Mouse (Mus musculus) erythroblast, embryonic 14.5 days (primary cell): ENCODE measurements at regions not wholly inside any gene's neighbourhood (a gene's known extent, or its start where the extent isn't known, plus 50 kb on each side); places are given as distances from the start of the nearest gene placed in this dataset.

Experiments
- H3K27me3 ChIP-seq: 2 replicates; pipeline ENCODE4 v1.6.1; 2012; ENCODE audit warnings: inconsistent platforms; ENCODE audit not compliant: control insufficient read depth
- H3K36me3 ChIP-seq: 2 replicates; pipeline ENCODE4 v1.6.1; 2012; ENCODE audit warnings: mild to moderate bottlenecking, inconsistent platforms; ENCODE audit not compliant: control insufficient read depth
- H3K4me1 ChIP-seq: 2 replicates; pipeline ENCODE4 v1.6.1; 2012; ENCODE audit warnings: inconsistent platforms; ENCODE audit not compliant: control insufficient read depth
- H3K4me3 ChIP-seq: replicated peaks from 2 replicates; pipeline ENCODE3; 2012; ENCODE audit warnings: moderate library complexity, mild to moderate bottlenecking, inconsistent platforms
- H3K9me3 ChIP-seq: 2 replicates; pipeline ENCODE4 v1.6.1; 2012; ENCODE audit warnings: low read length, inconsistent platforms, mixed read lengths; ENCODE audit not compliant: control insufficient read depth
- GATA1 ChIP-seq: IDR thresholded peaks from 2 replicates; pipeline ENCODE4 v1.6.1; 2012; ENCODE audit warnings: low read length, inconsistent platforms, mixed read lengths
- TAL1 ChIP-seq: IDR thresholded peaks from 3 replicates; pipeline ENCODE4 v1.6.1; 2012; ENCODE audit warnings: low read length, inconsistent platforms, mixed read lengths

DNA sequence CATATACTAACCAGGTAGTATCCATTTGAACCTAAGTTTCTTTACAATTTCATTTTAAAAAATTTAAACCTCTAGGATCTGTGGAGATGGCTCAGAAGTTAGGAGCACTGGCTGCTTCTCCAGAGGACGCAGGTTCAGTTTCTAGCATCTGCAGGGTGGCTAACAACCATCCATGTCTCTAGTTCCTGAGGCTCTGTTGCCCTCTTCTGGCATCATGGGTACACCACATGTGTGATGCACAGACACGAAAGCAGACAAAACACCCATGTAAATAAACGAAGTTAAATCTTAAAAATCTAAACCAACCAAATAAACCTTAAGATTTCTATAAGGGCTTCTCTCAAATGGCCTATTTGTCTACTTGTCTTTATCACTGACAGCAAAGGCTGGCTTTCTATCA, 157.6 kb upstream of the Nr5a2 start:
- no peaks in the 10 kb centered on the region for H3K27me3 ChIP-seq
- no peaks in the 10 kb centered on the region for H3K9me3 ChIP-seq
- H3K4me1 ChIP-seq, result no peaks in the 10 kb centered on the region
- TF ChIP-seq GATA1, result no peak
- H3K36me3 ChIP-seq, result no peaks in the 10 kb centered on the region
- no peak overlapping the region for H3K4me3 ChIP-seq

DNA sequence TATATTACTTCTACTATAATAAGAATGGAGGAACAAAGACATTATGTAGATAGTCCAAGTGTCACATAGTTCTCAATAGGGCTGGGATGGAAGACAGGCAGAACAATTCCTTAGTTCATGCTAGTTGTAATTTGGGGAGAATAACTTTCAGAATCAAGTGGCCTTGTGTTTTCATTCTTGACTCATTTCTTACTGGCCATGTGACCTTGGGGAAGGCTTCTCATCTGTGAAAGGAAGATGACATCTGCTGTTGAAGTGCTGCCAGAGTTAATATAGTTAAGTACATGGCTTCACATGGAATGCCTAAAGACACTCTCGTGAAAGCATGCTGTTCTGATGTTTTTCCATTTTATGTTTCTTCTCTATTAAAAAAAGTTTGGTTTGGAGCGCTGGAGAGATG, 146.2 kb upstream of the Nr5a2 start:
- H3K4me1 ChIP-seq, result no peaks in the 10 kb centered on the region
- H3K4me3 ChIP-seq, result no peak overlapping the region
- H3K36me3 ChIP-seq, result no peaks in the 10 kb centered on the region
- no peaks in the 10 kb centered on the region for H3K9me3 ChIP-seq
- TF ChIP-seq GATA1 (no peak), TAL1 (no peak)
- no peaks in the 10 kb centered on the region for H3K27me3 ChIP-seq

DNA sequence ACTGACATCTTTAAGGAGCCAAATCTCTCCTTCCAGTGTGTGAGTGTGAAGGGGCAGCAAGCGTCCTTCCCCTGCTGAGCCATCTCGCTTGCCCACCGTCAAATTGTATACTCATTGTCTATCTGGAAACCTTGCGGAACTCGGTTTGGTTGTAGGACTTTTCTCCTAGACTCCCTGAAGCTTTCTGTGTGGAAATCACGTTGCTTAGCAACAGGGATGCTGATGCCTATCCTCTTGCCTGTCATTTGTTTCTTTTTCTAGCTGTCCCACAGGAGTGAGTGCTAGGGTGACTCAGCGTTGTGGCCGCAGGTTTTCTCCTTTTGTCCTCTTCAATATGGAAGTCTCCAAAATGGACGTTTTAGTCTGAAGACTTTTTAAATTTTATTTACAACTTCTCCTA, 131.5 kb upstream of the Nr5a2 start:
- TF ChIP-seq GATA1, result no peak
- TF ChIP-seq TAL1, result no peak

DNA sequence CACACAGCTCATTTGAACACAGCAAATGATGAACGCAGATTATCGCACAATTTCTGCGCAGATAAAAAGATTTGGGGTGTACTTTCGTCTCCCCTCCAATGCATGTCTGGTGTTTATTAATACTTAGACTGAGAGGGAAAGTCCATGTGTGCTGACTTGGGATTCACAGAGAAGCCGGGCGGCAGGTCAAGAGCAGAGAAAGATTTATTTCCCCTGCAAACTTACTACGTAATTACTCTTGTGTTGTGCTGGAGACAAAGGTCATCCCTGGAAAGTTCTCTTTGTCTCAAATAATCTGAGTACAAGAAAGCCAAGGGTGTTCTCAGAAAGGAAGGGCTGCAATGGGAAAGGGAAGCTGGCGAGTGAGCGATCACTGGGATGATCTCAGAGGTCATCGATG, 127.9 kb upstream of the Nr5a2 start:
- Histone ChIP-seq H3K4me1 (no peaks in the 10 kb centered on the region), H3K27me3 (no peaks in the 10 kb centered on the region)
- TF ChIP-seq GATA1, result no peak
- no peak for TF ChIP-seq TAL1

More for the DNA sequence above, 131.5 kb upstream of the Nr5a2 start:
- no peaks in the 10 kb centered on the region for H3K9me3 ChIP-seq
- no peaks in the 10 kb centered on the region for H3K27me3 ChIP-seq
- no peaks in the 10 kb centered on the region for H3K4me1 ChIP-seq
- H3K36me3 ChIP-seq, result no peaks in the 10 kb centered on the region
- H3K4me3 ChIP-seq, result no peak overlapping the region

DNA sequence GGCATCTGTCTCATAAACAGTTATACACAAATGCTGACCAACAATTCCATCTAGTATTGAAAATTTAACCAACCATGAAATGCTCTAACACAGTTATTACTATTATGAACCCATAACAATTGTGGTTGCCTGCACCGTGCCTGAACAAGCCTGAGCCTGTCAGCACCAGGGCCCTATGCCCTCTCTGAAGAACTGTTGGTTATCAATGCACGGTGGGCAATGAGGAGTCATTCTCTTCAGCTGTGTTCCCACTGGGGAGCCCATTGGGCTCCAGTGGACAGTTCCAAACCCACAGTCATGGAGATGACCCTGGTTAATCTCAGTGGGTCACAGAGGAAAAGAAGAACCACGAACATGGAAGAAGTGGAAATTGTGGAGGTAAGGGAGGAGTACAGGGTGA, 126.5 kb upstream of the Nr5a2 start:
- no peak for TF ChIP-seq TAL1
- no peak for TF ChIP-seq GATA1
- no peaks in the 10 kb centered on the region for H3K9me3 ChIP-seq
- no peaks in the 10 kb centered on the region for H3K4me1 ChIP-seq
- H3K4me3 ChIP-seq, result no peak overlapping the region
- no peaks in the 10 kb centered on the region for H3K27me3 ChIP-seq
- H3K36me3 ChIP-seq, result no peaks in the 10 kb centered on the region

More for the DNA sequence above, 127.9 kb upstream of the Nr5a2 start:
- no peak overlapping the region for H3K4me3 ChIP-seq
- no peaks in the 10 kb centered on the region for H3K9me3 ChIP-seq
- no peaks in the 10 kb centered on the region for H3K36me3 ChIP-seq

DNA sequence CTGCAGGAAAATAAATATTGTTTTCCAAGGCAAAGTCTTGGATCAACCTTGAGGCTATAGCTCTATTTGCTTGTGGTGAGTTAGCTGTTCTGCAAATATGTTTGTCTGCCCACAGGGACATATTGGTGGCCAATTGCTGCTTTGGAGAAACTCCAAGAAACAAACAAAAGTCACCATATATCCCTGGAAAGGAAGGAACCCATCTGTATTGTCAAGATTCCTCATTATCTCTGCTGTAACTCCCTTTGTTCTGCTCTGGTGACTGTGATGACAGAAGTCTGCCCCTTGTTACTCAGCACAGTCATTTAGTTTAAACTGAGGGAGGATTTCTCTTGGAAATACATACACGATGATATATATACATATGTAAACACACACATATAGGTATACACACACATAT, 123.3 kb upstream of the Nr5a2 start:
- H3K27me3 ChIP-seq, result no peaks in the 10 kb centered on the region
- no peaks in the 10 kb centered on the region for H3K36me3 ChIP-seq
- H3K4me3 ChIP-seq, result no peak overlapping the region
- no peaks in the 10 kb centered on the region for H3K4me1 ChIP-seq
- TF ChIP-seq GATA1, result no peak
- TF ChIP-seq TAL1, result no peak
- no peaks in the 10 kb centered on the region for H3K9me3 ChIP-seq

DNA sequence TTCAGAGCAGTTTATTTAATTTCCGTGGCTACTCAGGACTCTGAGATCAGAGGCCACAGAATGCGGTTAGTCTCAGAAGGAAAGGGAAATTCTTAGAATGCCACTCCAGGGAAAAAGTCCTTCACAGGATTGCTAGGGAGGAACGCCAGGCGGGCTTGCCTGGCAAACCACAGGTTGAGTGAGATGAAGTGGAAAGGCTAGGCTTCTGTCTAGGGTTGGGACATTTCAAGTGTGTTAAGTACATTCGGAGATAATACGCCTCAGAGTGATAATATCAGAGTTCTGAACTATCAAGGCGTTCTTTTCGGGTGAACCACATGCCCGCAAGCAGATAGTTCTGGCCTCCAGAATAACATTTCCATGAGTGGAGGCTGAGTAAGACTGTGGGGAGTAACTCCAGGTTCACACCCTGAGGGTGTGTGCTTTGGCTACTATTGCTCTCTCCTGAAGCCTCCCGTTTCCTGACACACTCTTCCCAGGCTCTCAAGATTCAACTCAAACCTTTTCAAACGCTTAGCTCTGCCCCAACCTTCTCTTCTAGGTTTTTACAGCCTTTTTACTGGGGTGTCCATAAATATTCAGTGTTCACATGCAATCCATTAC, 119.3 kb upstream of the Nr5a2 start:
- Histone ChIP-seq H3K9me3 (no peaks in the 10 kb centered on the region), H3K27me3 (no peaks in the 10 kb centered on the region), H3K36me3 (no peaks in the 10 kb centered on the region), H3K4me1 (no peaks in the 10 kb centered on the region), H3K4me3 (no peak overlapping the region)
- no peak for TF ChIP-seq GATA1
- no peak for TF ChIP-seq TAL1

DNA sequence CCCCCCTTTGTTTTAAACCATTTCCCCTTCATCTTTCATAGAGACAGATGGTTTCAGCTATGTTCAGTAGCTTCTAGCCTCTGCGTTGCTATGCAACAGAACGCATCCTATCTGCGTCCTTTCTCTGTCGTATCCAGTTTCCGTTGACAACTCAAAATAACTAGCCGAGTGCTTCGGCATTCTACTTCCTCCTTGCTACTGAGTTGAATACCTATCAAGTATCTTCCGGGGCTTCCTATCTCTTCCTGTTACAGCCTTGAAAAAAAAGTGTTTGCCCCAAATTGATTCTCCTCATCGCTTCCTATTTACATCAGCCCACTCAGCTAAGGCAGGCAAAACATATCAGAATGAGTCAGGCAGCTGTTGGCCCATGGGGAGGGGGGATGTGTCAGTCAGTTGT, 114.5 kb upstream of the Nr5a2 start:
- Histone ChIP-seq H3K4me3 (no peak overlapping the region), H3K9me3 (no peaks in the 10 kb centered on the region), H3K36me3 (no peaks in the 10 kb centered on the region), H3K4me1 (no peaks in the 10 kb centered on the region), H3K27me3 (no peaks in the 10 kb centered on the region)
- TF ChIP-seq TAL1 (no peak), GATA1 (no peak)

DNA sequence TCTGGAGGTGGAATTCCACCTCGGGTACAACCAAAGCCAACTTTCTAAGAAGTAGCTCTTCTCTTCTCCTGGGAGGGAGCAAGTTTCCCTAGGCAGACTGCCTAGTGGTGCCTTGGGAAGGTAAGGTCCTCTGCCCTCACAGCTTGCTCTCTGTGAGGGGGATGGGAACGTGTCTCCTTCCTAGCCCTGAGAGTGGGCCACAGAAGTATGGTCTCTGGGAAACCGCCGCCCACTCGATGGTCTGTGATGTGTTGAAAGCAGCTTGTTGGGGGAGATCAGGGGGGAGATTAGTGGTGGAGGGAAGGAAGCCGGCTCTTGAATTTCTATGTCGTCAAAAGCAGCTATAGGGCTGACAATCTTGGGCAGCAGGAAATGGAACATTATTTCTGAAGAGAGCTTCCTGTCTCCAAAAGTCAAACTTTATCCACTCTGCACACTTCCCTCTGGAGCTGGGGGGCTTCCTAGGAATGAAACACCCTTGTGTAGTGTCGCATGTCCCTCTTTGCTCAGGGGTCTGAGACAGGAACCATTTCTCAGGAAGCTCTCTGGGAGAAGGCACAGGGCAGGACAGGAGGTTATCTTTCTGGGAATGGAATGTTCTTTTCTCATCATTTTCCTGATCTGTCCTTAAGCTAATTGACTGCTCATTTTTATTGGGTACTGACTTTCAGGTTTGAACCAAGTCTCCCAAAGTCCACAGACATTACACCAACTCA, 113.8 kb upstream of the Nr5a2 start:
- no peaks in the 10 kb centered on the region for H3K9me3 ChIP-seq
- no peaks in the 10 kb centered on the region for H3K27me3 ChIP-seq
- TF ChIP-seq GATA1 (no peak), TAL1 (no peak)
- H3K4me3 ChIP-seq, result no peak overlapping the region
- H3K4me1 ChIP-seq, result no peaks in the 10 kb centered on the region
- H3K36me3 ChIP-seq, result no peaks in the 10 kb centered on the region

DNA sequence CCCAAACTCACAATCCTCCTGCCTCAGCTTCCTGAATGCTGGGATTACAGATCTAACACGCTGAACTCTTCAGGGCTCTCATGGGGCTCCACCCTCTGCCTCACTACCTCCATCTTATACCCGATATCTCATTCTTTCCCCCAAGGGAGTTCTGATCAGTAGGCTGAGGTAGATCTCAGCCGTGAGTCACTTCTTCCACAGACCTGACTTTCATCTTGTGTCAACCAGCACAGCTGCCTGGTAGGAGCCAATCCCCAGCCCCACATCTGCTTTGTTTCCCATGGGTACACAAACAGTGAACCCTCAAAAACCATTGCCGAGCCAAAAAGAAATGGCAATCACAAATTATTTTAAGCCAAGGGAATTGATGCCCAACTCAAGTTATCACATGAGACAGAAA, 100.7 kb upstream of the Nr5a2 start:
- Histone ChIP-seq H3K4me1 (no peaks in the 10 kb centered on the region), H3K4me3 (no peak overlapping the region), H3K9me3 (no peaks in the 10 kb centered on the region), H3K27me3 (no peaks in the 10 kb centered on the region), H3K36me3 (no peaks in the 10 kb centered on the region)
- TF ChIP-seq TAL1 (no peak), GATA1 (no peak)
